Mouse (Mus musculus): ENCODE measurements around the gene Tspan5.

Tspan5 gene

GRCm38 (mm10) chr3:138744030-138744774 lies 2.2 kb downstream of the Tspan5 start:
- DNase-seq (ENCODE audit: low spot score) = no peak

GRCm38 (mm10) chr3:138745091-138745490 lies 3.1 kb downstream of the Tspan5 start:
- no peak for DNase-seq (ENCODE audit: low spot score)

DNA sequence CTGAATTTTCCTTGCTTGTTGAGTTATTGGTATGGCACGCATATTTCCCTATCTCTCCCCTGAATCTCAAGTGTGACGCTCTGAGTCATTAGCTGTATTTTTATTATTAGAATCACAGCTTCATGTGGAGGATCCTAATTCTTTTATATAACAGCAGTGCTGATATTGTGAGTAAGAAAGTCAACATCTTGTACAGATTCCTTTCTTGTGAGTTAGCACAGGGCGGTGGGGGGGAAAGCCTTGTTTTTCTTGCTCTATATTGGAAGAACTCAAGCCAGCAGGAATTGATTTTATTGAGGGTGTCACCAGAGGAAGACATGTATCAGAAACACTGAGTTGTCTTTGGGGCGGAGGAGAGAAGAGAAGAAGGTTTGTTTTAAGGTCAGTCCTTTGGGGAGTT lies 3.6 kb downstream of the Tspan5 start:
- DNase-seq (ENCODE audit: low spot score) = no peak

- no peak for DNase-seq (ENCODE audit: low spot score)
Measured at GRCm38 (mm10) chr3:138746556-138746955, 4.6 kb downstream of the Tspan5 start.

DNA sequence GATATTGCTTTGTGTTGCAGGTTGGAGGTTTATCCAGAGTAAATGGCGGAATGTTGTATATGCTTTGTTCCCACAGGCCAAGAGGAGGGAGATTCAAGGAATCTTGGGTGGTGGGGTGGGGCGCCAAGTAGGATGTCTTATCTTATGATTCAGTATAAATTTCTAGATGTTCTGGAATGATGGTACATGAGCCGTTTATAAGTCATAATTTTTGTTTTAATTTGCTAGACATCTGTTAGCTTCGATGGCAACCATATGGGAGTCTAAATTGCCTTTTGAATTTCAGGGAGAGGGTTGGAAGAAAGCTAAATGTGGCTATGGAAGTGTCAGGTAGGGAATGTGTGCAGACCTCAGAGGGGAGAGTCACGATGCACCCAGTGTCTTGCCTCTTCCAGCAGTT lies 5.0 kb downstream of the Tspan5 start:
- DNase-seq (ENCODE audit: low spot score) = no peak

DNA sequence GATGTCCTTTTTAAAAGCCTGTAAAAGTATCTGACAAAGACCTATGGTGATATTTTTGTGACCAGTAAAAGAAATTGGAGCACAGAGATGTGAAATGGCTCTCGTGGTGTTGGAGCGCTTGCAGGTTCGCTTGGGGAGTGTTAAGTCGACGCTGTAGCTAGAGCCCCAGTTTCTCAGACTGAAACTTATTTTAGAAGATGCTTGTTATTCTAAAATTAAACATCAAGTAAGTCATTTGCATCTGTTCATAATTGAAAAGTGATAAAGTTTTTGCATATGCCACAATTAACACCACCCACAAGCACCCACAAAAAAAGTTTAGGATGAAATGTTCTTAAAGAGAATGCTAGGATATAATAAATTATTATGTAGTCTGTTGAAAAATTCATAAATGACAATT lies 6.0 kb downstream of the Tspan5 start:
- DNase-seq (ENCODE audit: low spot score) = no peak

GRCm38 (mm10) chr3:138749645-138750044 lies 7.7 kb downstream of the Tspan5 start:
- DNase-seq (ENCODE audit: low spot score) = no peak

DNA sequence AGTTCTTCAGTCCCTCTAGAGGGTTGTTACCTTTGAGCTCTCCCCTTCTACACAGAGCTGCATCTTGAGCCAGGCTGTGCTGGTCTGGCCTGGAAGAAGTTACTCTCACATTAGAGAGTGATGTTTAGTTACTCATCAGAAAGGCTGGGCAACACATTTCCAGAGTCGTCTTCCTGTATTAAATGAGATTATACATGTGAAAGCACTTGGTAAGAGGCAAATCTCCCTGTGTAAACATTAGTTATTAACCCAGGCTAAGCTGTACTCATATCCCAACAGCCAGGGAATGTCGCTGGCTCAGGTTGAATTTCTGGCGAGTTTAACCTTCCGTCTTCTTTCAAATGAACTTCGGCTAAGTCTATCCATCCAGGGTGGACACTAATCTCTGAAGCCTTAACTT lies 9.3 kb downstream of the Tspan5 start:
- DNase-seq (ENCODE audit: low spot score) = no peak

DNA sequence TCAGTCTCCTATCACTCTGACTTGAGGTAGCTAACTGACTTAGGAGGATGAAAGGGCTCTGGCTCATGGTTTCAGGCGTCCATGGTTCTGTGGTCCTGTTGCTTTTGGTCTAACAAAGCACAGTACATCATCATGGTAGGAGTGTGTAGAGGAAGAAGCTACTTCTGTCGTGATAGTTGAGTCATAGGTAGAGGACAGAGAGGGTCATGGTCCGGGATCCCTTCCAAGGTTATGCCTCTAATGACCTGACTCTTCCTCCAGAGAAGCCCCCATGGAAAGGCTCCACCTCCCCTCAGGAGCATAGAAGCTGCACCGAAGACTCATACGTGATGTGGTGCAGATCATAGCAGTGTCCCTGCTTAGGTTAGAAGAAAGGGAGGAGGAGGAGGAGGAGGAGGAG lies 10.1 kb downstream of the Tspan5 start:
- DNase-seq (ENCODE audit: low spot score) = no peak

- DNase-seq (ENCODE audit: low spot score) = no peak
Measured at GRCm38 (mm10) chr3:138752769-138753168, 10.8 kb downstream of the Tspan5 start.

GRCm38 (mm10) chr3:138753182-138753885 lies 11.3 kb downstream of the Tspan5 start:
- DNase-seq (ENCODE audit: low spot score) = no peak

DNA sequence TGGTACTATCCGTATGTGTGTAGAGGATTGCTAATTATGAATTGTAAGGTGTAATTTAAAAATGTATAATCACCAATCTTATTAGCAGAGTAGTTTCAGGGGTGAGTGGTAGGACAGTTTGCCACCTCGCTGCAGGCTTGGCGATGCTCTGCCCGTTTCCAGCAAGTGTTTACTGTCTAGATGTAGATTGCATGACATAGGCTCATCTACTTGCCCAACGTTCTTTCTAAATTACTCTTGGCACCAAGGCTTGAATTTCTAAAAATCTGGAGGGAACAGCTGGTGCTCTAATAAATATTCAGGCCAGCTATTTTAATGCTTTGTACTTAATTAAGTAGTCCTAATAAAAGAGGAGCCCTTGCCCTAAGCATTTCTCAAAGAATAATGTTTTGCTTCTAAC lies 12.3 kb downstream of the Tspan5 start:
- DNase-seq (ENCODE audit: low spot score) = no peak

GRCm38 (mm10) chr3:138757283-138757682 lies 15.3 kb downstream of the Tspan5 start:
- DNase-seq (ENCODE audit: low spot score) = no peak

- DNase-seq (ENCODE audit: low spot score) = no peak
Measured at GRCm38 (mm10) chr3:138759968-138760684, 18.1 kb downstream of the Tspan5 start.

DNA sequence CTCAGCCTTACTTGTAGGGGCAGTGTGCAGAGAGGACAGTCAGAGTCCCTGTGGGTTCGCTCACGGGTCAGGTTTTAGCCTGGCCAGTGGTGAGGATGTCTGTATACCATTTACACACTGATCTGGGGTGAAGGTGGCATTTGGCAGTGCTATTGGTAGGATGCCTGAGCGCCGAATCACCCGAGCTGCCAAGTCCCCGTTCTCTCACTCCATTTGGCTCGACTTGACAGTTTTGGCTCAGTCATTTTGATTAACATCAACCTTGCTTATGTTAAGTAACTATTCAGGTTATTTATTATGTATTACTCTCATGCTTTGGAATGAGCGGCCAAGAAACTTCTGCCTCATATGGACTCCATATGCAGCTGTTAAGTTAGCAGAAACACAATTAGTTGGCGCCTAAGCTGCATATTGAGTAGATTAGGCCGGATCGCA lies 18.7 kb downstream of the Tspan5 start:
- no peak for DNase-seq (ENCODE audit: low spot score)

- DNase-seq (ENCODE audit: low spot score) = no peak
Measured at GRCm38 (mm10) chr3:138761531-138761930, 19.5 kb downstream of the Tspan5 start.

DNA sequence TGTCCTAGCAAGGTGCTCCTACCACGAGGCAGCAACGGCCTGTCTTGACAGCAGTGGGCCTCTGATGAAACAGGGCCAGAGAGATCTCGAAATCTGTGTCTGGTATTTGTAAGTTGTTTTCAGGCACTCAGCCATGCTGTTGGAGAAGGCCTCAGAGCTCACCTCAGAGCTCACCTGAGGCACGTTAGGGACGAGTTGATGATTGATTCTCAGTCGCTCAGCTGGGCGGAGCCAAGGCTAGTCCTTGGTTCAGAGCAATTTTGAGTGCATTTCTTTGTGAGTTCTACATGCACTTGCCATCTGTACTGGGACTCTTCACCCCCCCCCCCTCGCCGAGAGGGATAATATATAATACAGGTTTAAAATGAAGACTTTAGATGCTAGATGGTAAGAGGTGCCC lies 21.9 kb downstream of the Tspan5 start:
- no peak for DNase-seq (ENCODE audit: low spot score)

DNA sequence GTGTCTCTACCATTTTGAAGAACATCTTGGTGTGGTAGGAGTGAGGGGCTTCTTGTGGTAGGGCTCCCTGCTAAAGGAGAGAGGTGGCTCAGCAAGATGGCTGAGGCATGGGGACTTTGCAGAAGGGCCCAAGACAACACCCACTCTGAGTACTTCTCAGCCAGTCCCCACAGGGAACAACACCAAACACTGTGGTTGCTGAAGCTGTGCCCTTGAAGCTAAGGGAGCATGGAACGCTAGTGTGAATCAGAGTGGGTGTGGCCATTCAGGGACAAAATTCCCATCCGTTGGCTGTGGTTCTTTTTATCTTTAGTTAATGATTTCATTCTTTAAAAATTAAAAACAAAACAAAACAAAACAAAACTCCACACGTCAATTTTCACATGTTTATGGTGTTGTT lies 22.8 kb downstream of the Tspan5 start:
- no peak for DNase-seq (ENCODE audit: low spot score)

DNA sequence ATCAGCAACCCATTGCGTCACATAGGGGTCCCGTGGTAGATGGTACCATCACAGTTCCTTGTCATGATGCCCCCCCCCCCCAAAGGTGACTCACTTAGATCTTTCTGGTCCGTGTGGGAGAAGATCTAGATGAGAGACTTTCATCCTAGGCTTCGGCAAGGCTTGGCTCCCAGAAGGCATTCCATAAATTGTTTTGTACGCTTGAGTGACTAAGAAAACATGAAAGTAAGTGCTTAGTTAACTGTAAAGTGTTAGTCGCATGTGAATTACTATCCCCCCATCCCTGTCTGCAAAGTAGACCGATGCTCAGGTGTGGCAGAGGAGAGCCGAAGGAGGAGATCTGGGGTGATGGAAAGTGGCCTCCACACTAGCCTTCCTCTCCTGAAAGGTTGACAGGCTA lies 25.0 kb downstream of the Tspan5 start:
- DNase-seq (ENCODE audit: low spot score) = no peak

DNA sequence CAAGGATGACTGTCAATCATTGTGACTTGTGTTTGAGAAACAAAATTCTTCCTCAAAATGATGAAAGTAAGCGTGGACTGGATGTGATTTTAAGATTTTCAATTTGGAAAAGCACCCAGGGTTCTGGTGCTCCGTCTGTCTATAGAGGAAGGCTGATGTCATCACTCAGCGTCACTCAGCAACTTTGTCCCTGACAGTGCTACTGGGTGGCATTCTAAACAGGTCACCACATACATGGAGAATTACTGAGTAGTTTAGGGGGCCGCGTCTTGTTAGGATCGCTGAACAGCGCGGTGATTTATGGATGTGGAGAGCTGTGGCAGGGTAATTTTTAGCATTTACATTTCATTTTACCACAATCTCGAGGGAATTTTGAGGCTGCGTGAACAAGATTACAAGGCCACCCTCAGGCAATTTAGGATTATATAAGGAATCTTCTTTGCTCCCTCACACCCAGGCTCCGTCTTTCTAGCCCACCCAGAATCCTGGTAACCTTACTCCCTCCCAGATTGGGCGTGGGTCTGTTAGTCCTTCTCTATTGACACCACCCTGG lies 26.6 kb downstream of the Tspan5 start:
- no peak for DNase-seq (ENCODE audit: low spot score)

DNA sequence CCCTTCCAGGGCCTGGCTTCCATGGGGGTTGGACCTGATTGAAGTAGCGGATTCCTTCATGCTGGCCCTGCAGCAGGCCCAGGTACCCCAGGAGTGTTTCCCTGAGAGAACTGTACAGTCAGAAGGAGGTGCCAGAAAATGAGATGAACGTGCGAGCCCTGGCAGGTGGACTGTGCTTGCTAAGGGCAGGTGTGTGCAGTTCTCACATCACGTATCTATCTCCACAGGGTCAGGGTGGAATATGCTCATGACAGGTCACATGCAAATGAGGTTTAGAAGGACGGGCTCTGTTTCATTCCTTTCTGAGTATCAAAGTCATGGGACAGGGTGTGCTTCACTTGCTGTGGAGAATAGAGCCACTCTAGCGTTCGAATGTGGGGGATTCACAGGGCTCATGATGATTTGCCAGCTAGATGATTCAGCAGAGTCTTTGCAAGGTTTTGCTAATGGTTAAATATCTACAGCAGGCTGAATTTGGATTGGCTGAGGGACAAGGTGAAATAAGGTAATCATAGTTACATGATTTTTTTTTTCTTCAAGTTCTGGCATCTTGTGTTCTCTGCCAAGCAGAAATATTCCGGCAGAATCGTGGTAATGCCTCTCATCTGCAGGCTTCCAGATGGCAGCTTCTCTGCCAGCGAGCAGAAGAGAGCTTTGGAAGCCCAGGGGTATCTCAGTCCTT lies 28.8 kb downstream of the Tspan5 start:
- no peak for DNase-seq (ENCODE audit: low spot score)

All from spleen, adult 12 weeks (tissue).